Mouse (Mus musculus): ENCODE results near the gene Adtrp.

DNA sequence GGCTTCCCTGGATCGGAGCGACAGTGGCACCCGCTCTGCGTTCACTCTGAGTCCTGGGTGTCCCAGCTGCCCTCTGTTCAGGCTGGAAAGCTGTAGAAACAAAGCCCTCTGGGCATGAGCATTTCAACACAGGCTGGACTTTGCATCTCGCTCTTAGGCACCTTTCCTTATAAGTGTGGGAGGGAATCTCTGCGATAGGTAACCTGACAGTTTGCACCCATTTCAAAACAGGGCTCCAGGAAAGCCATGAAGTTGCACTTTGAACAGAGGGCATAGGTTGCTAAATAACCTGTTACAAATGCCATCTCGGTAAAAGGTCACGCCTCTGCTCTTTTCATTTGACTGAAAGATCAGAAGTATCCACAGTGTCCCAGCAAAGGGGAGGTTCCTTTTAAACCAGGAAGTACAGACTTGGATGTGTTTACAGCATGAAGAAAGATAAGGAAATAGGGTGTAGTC lies 19.2 kb downstream of the Adtrp start:
- TF ChIP-seq EP300 (IDR thresholded peaks at IDR 0.05; ENCODE audit: low read depth) (no peak), CTCF (IDR thresholded peaks at IDR 0.05; ENCODE audit: low read depth) (no peak)

Data from liver, embryonic 14.5 days (tissue).